Mouse (Mus musculus): ENCODE measurements at regions not wholly inside any gene's neighbourhood (a gene's known extent, or its start where the extent isn't known, plus 50 kb on each side); places are given as distances from the start of the nearest gene placed in this dataset.

DNA sequence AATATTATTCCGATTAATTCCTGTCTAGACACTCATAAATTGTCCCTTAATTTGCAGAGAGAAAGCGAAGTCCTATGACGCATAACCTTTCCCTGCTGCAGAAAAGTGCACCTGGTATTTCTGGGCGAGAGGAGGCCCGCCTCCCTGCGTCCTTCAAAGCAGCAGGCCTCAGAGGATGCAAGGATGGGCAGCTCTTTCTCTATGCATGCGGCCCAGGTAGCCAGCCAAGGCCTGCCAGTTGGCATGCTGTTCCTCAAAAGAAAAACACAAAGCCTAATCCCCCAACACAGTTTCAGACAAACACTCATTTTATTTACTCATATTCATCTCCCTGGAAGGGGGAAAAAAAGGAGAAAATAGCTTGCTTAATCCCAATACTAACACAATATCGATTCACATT is 308.2 kb downstream of the Gm10295 start:
- TF ChIP-seq CTCF (IDR thresholded peaks at IDR 0.05; ENCODE audit: low read depth) (no peak), EP300 (IDR thresholded peaks at IDR 0.05; ENCODE audit: low read depth) (no peak)

Measured in heart, postnatal 0 days (tissue).